Mouse (Mus musculus) kidney, postnatal 14 days (tissue): ENCODE results near the gene Ryr2.

Experiments used
- DNase-seq: peaks from one replicate; pipeline ENCODE4 v3.0.0; 2022; ENCODE audit warnings: mixed read lengths

The Ryr2 gene

GRCm38 (mm10) chr13:12093146-12093545 lies 13.6 kb downstream of the Ryr2 start:
- no peak for DNase-seq

DNA sequence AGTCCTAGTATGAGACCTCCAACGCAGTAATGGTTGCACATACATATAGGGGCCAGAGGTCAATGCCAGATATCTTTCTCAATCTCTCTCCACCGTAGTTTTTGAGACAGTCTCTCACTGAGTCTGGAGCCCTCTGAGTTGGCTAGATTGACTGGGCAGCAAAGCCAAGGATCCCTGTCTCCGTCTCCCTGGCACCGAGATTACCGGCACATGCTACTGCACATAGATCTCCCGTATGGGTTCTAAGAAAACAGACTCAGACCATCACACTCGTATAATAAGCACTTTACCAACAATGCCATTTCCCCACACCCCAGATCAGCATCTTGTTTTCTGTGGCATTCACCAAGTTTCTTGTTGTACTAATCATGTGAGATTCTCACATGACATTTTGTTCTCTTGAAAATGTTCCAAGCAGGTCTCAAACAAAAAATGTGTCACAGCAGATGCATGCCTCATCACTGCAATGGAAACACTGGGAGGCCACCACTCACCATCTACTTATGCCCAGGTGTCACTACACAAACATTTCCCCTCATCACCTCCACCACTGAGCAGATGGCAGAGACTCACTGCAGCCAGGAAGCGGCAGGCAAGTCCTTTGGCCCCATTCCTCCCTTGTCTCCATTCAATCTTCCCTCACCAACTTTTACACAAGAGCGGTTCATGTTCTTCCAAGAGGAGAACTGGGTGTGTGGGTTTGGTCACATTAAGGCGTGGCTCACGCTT lies 14.2 kb downstream of the Ryr2 start:
- DNase-seq: no peak

- DNase-seq: no peak
Observed at GRCm38 (mm10) chr13:12084112-12084475, 22.7 kb downstream of the Ryr2 start.

DNA sequence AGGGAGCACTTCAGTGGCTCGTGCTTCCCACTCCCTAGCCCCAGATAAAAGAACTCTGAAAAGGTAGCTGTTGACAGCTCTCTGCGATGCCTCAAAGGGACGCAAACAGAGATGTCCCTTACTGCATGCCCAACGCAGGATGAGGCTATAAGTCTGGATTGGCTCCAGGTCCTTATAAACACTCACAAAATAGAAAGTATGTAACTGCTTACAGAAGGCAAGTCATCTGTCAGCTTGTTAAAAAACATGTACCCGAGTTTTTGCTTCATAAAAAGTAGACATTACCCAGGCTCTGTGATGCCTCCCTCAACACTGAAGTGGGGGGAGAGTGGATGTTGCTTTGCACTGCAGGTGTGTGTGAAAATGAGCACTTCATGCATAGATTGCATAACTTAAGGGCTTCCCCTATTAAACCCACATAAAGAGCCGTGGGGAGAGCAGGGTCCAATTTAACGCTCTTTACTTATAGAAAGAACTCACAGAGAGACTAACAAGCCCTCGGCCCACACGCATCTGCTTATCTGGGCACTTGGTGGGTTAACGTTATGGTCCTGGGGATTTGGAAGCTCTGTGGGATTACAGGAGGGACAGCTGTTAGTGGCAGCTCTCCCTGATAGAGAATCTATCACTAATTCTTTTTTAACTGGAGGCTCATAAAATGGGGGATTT lies 23.2 kb downstream of the Ryr2 start:
- no peak for DNase-seq

DNA sequence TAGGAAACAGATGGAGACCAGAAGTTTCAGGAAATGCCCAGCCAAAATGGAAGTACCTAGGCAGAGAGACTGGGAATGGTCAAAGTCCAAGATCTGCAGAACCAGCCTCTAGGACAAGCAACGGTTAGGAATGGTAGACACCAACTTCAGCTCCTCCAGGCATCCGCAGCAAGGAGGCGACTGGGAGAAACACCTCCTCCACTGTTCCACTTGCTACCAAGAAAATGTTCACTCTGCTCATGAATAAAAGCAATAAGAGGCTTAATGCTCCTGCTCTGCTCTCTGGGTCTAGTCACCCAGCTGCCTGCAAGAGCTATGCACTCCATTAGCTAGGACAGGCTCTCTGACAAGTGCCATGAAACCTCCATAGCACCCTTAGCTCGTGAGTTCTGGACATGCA lies 26.2 kb downstream of the Ryr2 start:
- no peak for DNase-seq

DNA sequence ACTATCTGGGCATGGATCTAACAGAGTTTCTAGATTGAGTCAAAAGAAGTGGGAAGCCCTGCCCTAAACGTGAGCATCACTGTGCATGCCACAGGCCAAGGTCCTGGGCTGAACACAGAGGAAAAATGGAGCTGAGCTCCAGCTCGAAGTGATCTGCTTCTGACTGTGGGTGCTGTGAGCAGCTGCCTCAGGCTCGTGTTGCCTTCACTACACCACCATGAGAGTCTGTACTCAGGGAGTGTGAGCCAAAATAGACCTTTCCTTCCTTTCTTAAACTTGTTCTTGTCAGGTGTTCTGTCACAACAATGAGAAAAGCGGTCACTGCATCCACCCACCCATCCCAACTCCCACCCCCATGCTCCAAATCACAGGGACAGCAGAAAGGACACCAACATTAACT lies 27.2 kb downstream of the Ryr2 start:
- no peak for DNase-seq

DNA sequence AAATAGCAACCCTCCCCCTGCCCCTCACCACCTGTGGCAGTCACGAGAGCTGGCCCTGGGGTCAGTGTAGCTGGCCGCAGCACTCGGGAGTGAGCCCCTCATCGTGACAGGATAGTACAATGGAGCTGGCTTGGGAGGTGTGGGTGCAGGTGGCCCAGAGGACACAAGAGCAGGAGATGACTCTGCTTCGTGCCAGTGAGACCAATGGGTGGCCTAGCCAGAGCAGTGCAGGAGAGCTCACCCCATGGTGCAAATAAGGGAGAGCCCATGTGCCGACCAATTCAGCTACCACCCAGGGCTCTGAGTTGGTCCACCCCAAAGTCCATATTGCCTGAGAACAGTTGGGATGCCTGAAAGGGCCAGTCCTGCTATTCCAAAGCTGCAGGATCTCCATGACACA lies 31.8 kb downstream of the Ryr2 start:
- DNase-seq: no peak

GRCm38 (mm10) chr13:12072571-12072970 lies 34.2 kb downstream of the Ryr2 start:
- DNase-seq: no peak

DNA sequence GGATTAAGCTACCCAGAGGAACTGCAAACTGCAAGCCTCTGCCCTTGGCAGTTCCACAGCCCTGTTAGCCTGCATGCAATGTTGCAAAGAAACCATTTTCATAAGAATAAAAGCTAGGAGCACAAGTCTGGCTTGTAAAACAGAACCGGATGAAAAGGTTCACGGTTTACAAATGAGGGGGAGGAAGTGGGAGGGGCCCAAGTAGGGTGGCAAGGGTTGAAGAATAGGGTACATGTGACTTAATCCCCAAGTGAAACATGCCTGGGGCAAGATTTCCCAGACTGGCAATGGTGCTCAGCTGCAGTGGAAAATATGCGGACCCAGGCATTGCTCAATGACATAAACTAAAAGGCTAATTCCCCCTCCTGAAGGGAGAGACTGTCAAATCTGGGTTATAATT lies 34.6 kb downstream of the Ryr2 start:
- peak; percentile 19 for DNase-seq

DNA sequence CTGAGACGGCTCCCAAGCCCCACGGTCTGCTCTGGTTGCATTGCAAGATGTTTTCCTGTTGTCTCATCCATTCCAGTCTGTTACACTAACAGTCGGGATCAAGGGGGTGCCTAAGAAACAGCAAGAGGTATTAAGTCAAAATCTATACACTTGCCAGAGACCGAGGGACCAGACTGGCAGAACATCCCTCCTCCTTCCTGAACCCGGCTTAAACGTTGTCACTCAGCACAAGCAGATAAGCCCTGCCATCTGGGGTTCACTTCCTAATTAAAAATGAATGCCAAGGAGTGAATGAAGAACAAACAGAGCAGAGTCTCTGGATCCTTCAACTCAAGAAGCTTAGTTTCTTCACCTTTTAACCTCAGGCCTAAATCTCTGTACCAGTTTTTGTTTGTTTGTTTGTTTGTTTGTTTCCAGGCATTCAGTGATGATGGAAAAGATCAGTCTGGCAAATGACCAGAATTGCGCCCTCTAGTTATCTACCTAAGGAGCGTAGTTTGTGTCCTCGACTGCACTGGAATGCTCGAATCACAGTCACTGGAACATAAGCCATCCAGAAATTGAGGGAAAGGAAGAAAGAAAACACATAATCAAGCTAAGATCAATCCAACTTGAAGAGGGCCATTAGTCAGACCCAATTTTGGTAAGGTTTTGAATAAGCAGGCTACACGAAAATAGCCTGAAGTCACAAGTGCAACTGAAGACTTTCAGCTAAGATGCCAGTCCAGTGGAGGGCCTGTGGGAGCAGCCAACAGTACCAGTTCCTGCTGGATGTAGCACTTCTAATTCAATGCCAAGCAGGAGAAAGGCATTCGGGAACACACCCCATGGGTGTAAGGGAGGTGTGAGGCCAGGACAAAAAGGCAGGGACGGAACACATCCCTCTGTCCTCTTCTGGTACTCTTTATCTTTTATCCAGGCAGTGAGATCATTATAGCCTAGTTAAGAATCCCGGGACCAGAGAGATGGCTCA lies 36.3 kb downstream of the Ryr2 start:
- DNase-seq: no peak

DNA sequence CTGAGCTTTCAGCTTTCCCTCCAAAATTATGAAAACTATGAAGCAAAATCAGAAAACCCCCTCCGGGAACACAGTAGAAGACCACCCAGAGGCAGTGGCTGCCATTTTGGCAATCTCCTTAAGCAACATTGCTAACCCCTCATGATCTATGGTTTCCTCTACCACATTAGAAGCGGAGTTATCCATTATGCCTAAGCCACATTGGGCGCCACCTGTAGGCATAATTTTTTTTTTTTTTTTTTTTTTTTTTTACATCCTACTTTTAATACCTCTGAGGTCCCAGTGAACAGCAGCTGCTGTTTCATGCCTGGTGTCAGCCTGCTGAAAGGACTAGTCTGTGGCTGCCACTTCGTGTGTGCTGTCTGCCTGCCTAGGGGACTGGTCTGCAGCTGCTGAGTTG lies 42.2 kb downstream of the Ryr2 start:
- no peak for DNase-seq

- no peak for DNase-seq
Observed at GRCm38 (mm10) chr13:12063561-12063960, 43.2 kb downstream of the Ryr2 start.

GRCm38 (mm10) chr13:12057357-12057771 lies 49.4 kb downstream of the Ryr2 start:
- DNase-seq: peak; percentile 16

DNA sequence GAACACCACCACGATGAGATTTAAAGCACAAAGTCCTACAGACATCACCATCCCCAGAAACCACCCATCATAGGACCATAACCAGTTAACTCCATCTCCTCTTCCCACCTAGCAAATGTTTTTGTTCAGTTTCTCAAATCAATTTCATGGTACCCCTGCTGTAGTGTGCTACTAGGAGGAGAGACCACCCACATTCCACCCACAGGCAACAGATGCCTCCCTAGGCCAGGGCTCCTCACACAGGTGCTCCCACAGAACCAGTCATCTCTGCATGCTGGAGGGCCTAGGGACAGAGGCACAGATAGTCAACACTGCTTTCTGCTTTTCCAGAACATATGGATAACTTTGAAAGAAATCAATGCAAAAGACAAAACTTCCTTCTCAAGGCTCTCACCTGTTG lies 50.8 kb downstream of the Ryr2 start:
- DNase-seq: no peak

DNA sequence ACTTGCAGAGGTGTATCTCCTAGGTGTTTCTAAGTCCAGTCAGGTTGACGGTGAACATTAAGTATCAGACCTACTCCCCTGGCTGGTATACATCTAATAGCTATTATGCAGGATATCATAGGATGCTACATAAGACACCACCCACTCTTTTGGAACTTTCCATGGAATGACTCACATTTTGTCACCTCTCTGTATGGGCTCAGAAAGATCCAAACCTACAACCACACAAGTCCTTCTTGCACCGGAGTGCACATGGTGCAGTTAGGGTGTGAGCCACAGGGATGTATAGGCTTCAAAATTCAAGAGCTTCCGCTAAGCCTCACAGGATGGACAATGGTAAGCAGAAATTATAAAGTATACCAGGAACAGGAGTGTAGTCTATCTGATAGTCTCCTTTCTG lies 52.8 kb downstream of the Ryr2 start:
- DNase-seq: no peak

DNA sequence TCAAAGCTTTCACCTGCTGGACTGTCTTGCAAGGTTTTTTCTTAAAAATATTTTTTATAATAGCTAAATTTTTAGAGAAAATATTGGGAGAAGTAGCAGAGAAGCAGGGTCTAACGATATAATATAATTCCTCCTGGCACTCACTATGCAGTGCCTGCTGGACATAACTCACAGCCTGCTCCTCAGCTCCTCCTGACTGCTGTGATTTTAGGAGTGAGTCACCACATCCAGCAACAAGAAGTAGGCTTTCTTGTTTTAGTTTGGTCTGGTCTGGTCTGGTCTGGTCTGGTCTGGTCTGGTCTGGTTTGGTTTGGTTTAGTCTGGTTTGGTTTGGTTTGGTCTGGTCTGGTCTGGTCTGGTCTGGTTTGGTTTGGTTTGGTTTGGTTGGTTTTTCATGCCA lies 55.9 kb downstream of the Ryr2 start:
- no peak for DNase-seq

GRCm38 (mm10) chr13:12047059-12047458 lies 59.7 kb downstream of the Ryr2 start:
- no peak for DNase-seq

- DNase-seq: no peak
Observed at GRCm38 (mm10) chr13:12044751-12045150, 62.0 kb downstream of the Ryr2 start.

DNA sequence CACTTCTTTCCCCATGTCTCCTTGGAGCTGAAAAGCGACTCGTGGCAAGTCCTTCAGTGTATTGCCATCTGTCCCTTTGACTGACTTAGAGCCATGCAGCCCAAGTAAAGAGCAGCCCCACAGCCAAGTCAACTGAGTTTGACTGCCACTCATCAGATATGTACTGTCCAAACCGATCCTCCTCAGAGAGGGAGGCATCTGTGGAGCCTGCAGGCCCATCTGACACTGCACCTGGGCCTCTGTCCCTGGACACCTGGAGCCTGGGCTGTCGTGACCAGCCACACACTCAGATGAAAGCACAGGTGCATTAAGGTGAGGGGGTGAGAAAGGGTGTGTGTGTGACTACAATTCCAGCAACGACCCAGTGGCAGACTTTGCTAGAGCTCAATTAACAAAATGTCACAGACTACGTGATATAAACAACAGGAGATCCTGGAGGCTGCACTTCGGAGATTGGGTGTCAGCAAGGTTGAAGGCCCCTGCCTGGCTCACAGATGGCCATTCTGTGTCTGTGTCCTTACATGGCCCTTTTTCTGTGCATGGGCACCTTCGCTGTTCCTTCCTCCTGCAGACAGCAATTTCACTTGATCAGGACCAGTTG lies 63.8 kb downstream of the Ryr2 start:
- no peak for DNase-seq

GRCm38 (mm10) chr13:12039967-12040366 lies 66.8 kb downstream of the Ryr2 start:
- DNase-seq: no peak

DNA sequence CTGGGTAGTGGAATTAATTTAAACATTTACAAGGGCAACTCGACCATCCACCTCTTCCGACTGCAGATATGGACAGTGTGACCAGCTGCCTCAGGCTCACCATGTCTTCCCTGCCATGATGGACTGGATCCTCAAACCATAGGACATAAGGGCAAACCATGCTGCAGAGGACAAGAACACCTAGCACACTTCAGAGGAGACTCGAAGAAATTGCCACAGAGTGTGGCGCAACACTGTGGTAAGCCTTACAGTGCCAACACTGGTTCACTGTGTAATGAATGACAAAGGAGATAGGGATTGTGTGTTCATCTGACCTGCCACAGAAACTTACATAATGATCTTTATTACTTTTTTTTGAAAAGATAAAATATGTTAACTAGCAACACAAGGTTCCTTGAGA lies 68.1 kb downstream of the Ryr2 start:
- DNase-seq: no peak

DNA sequence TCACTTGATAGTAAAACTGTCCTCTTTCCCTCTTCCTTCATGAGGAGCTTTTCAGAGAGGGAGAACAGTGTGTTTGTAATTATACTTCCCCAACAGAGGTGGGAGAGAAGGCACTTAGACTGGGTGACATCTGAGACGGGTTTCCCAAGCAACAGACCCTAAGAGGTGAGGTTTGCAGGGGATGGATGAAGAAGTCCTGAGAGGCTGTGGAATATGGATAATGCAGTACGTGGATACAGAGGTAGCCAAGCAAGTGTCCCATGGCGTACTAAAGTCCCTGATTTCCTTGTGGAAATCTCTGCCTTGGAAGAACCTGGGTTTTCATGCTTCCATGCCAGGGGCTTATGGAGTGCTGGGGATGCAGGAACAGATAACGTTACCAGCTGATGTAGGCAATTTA lies 69.5 kb downstream of the Ryr2 start:
- DNase-seq: no peak

DNA sequence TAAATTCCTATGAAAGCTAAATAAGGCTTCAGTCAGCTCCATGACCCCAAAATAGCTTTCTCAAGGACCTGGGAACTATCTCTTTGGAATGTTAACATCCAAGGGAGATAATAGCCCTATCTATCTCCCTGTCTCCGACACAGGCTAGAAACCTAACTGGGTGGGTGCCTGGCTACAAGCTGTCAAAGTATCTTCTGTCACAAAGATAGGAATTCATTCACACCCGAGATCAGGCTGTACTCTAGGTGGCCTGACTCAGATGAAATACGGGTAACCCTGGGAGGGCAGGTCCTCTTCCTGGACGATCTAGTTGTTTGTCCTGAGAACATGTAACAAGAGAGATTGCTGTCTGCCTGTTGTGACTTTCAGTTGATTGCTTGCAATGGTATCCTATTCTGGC lies 69.9 kb downstream of the Ryr2 start:
- DNase-seq: no peak
